Comparison of ENCODE assay signal across 28 mouse cellular contexts in genomic region chr4:82378050-82378449, GRCm38 (mm10).
"Had no signal": no experiment of that assay in that cellular context is flagged by ENCODE, and none has a peak within 500 bp of the region (broad histone marks: within the 10 kb centered on the region; RNA-seq: fewer than 3 reads in every experiment).

No protein-coding gene starts in this region.

- H3K27me3 ChIP-seq: embryonic facial prominence, embryonic 12.5 days; embryonic facial prominence, embryonic 13.5 days; embryonic facial prominence, embryonic 15.5 days; forebrain, embryonic 12.5 days; forebrain, embryonic 13.5 days; forebrain, embryonic 15.5 days had no signal

- H3K27ac ChIP-seq: embryonic facial prominence, embryonic 10.5 days; embryonic facial prominence, embryonic 12.5 days; embryonic facial prominence, embryonic 13.5 days; embryonic facial prominence, embryonic 15.5 days; forebrain, embryonic 10.5 days; forebrain, embryonic 12.5 days; forebrain, embryonic 13.5 days; forebrain, embryonic 15.5 days; gastrocnemius, adult 2 months; heart, adult 2 months had no signal

- H3K9ac ChIP-seq: embryonic facial prominence, embryonic 12.5 days; embryonic facial prominence, embryonic 13.5 days; embryonic facial prominence, embryonic 15.5 days; forebrain, embryonic 12.5 days; forebrain, embryonic 13.5 days; forebrain, embryonic 15.5 days; forebrain, postnatal 0 days had no signal

- DNase-seq: cerebellum, adult 18-20 months; cerebellum, adult 2 months; cerebellum, adult 8-10 months; cerebellum, adult 9-10 months; cerebellum, adult 9-11 months; cerebellum, postnatal 10 days; cerebellum, postnatal 14 days; cerebellum, postnatal 25 days; cerebellum, postnatal 36 days; embryo, embryonic 11 days; forebrain, postnatal 0 days; gastrocnemius, adult 2 months; gastrocnemius, postnatal 10 days; gastrocnemius, postnatal 14 days; gastrocnemius, postnatal 25 days; gastrocnemius, postnatal 36 days; heart, adult 2 months had no signal

- H3K36me3 ChIP-seq: embryonic facial prominence, embryonic 15.5 days; forebrain, embryonic 12.5 days; forebrain, embryonic 15.5 days had no signal

- H3K4me2 ChIP-seq: embryonic facial prominence, embryonic 12.5 days; embryonic facial prominence, embryonic 13.5 days; embryonic facial prominence, embryonic 15.5 days; forebrain, embryonic 12.5 days; forebrain, embryonic 13.5 days; forebrain, embryonic 15.5 days had no signal

- H3K9me3 ChIP-seq: embryonic facial prominence, embryonic 10.5 days; embryonic facial prominence, embryonic 12.5 days; embryonic facial prominence, embryonic 13.5 days; embryonic facial prominence, embryonic 15.5 days; forebrain, embryonic 10.5 days; forebrain, embryonic 12.5 days; forebrain, embryonic 13.5 days; forebrain, embryonic 15.5 days had no signal

- ATAC-seq: forebrain, embryonic 13.5 days; forebrain, embryonic 14.5 days; forebrain, embryonic 15.5 days; forebrain, embryonic 16.5 days; forebrain, postnatal 0 days had no signal

- H3K4me3 ChIP-seq: embryonic facial prominence, embryonic 10.5 days; embryonic facial prominence, embryonic 12.5 days; embryonic facial prominence, embryonic 13.5 days; embryonic facial prominence, embryonic 15.5 days; erythroblast, embryonic 14.5 days; forebrain, embryonic 10.5 days; forebrain, embryonic 12.5 days; forebrain, embryonic 13.5 days; forebrain, embryonic 15.5 days; gastrocnemius, adult 2 months; heart, adult 2 months had no signal
